Mouse (Mus musculus) cerebellum, adult (tissue): ENCODE measurements around the gene Mov10.

ENCODE experiments used
- ATAC-seq: cut with Nextera tagmentation; 2 replicates; pipeline ENCODE4 v1.9.2; 2017; ENCODE audit warnings: mild to moderate bottlenecking, moderate library complexity, mixed read lengths; ENCODE audit not compliant: insufficient number of reproducible peaks, low FRiP score, low TSS enrichment

Mov10 gene

DNA sequence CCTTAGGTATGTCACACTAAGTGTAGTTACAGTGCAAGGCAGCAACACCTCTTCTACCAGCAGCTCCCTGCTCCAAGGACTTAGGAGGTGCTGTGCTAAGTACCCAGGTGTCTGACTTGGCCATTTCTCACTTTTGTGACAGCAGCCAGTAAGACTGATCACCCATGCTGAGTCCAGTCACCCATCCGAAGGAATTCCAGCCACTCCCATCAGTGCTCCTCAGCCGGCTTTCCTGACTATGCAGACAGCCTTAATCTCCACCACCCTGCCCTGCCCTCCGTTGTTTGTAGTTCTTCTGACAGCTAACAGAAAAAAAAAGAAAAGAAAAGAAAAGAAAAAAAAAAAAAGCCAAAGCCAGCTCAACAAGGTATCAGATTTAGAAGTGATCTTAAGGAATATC lies 6.6 kb downstream of the Mov10 start:
- no peak for ATAC-seq

DNA sequence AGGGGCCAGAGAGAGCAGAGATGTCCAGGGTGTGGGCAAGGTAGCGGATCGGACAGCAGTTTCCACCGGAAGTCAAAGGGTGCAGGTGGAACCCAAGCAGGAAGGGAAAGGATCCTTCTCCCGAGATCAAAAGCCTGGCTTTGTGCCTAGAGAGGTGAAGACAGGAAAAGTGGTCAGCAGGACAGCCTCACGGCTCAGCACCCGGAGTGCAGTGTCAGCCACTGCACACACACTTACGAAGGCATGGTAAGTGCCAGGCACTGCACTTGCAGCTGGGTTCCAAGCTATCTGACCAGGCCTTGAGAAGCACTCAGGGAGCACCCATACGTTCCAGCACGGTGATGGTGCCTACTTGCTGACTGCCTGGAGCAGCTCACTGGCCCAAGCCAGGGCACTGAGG lies 12.8 kb downstream of the Mov10 start:
- no peak for ATAC-seq

DNA sequence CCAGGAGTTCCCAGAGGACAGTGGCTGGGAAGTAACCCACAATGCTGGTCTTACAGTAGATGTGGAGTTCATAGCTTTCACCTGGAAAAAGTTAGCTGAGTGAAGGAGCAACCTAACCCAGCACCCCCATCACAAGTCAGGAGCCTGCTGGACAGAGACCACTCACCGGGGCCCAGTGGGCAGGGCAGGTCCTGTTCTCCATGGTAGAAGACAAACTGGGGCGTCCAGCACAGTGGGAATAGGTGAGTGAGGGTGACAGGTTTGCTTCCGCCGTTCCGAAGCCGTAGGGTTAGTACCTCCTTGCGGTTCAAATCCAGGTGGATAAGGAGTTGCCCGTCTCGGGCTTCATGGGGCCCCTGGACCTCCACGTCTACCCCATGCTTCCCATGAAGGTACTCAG lies 14.1 kb downstream of the Mov10 start:
- no peak for ATAC-seq

DNA sequence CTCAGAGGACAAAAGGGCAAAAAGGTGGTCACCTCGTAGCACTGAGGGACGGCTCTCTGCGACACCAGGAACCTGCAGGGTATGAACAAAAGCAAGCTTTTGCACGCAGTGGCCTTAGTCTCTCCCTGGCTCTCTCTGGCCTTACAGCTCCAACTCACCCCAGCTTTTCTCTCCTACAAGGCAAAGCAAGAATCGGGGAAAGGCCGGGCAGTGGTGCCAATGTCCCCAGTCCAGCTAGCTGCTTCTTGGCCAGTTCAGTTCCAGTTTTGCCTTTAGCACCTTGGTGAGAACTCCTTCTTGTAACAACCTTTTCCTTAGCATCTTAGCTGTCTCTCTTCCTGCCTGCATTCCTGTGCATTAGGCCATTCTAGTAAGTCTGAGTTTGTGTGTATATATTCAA lies 16.9 kb downstream of the Mov10 start:
- ATAC-seq: no peak

DNA sequence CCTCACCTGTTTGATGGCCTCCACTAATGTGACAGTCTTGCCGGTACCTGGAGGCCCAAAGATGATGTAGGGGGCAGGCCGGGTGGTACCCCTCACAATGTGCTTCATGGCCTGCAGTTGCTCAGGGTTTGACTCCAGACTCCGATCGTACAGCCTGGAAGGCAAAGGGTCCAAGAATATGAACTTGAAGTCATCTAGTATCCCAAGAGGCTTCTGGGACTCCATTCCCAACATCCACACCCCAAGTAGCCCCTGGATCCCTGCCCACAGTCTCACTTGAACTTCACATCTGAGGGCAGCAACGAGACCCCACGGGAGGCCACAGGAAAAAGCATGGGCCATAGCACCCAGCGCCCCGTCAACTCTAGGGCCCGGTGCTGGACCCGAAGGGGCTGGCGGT lies 17.7 kb downstream of the Mov10 start:
- ATAC-seq: no peak

DNA sequence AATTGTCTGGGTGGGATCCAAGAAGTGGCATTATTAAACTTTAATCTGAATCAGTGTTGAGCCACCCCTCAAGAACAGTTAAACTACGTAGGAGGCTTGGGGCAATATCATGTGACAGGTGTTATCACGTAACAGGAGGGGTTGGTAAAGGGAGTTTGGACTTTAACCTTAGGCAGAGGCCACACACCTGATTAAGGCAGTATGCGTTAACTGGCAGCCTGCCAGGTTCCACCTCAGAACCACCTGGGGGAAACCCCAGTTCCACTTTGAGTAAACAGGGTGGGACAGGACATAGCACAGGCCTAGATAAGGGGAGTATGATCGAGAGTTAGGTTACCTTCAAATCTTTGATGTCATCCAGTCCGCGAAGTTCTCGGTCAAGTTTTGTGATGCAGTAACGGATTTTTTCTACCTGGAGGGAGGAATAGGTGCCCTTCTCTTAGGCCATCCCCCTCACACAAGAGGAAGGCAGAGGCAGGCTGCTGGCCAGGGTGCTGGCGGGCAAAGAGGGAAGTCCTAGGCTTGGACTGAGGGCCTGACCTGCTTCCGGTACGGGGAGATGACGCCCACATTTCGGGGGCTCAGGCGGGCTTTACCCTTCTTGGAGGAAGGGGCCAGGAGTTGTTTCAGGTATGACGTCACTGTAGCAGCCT lies 21.8 kb downstream of the Mov10 start:
- no peak for ATAC-seq

DNA sequence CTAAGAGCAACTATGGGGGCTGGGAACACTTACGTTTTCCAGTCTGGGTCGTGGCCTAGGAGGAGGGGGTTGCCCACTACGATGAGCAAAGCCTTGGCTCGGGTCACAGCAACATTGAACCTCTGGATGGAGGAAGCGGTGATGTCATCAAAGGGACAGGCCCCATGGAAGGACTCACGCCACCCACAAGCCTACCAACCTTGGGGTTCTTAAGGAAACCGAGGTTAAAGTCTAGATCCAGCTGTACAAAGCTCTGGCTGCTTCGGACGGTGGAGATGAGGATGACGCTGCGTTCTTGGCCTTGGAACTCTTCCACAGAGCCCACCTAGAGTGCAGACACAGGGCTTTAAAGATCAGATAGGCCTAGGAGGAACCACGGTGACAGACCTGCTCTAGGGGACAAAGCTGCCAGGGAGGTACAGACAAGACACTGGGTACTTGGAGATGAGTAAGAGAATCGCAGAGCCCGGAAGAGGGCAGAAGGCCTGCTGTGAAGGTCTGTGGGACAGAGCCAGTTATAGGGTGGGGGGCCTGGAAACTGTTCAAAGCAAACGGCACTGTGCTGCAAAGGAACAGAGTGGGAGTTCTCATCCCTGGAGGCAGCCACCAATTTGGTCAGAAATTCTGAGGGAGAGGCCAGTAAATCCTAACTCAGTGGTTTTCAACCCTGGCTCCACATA lies 22.6 kb downstream of the Mov10 start:
- no peak for ATAC-seq

DNA sequence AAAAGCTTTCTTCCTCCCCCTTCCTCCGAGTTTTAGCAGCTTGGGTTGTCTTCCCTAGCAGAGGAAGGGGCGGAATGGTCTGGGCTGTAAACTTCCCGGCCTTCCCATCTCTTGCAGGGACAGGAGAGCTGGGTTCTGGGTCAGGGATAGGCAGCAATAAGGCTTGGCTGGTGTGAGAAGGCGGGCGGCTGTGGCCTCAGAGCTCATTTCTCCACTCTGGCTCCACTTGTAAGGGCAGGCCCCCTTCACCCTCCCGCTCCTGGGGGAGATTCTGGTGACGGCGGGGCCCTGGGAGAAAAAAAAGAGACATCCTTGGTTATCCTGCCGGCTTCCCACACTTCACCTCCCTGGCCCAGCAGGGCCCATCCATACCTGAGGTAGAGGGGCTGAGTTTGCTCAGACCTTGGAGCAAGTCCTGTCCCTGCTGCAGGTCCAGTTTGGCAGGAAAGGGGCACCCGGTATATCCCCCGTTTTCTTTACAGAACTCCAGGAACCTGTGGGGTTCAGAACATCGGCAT lies 23.4 kb downstream of the Mov10 start:
- ATAC-seq: no peak

DNA sequence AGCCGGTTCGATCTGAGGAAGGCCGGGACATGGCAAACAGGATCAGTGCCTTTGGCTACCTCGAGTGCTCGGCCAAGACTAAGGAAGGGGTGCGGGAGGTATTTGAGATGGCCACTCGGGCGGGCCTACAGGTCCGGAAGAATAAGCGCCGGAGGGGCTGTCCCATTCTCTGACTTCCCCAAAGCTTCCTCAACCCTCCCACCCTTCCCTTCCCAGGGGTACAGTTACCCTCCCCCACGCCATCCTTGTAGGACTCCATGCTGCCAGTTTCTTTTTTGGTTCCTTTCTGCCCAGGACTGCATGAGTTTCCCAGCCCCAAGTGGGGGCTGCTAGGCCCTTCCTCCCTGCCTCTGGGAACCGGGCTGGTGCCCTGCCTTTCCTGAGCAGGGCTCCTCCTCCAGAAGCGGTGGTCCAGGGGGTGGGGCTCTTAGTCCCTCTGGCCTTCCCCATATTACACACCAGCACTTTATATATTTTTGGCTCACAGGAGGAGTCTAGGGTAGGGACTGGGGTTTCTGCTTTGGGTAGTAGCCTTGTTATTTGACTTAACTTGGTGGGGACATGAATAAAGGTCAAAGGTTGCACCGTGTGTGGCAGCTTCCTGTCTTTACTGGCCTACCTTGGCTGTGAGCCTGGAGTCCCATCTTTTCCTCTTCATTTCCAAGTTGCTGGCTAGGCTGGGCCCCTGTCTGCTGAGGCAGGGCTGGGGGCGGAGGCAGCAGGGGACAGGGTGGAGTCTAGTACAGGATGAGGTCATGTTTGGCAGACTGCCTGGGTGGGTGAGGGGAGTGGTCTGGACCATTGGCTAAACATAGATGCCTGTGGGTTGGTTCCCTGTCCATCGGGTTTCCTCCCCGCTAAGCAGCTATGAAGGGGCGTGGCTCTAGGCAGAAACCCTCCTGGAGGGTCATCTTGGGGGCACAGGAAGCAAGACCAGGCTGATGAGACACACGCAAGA lies 24.2 kb downstream of the Mov10 start:
- no peak for ATAC-seq

DNA sequence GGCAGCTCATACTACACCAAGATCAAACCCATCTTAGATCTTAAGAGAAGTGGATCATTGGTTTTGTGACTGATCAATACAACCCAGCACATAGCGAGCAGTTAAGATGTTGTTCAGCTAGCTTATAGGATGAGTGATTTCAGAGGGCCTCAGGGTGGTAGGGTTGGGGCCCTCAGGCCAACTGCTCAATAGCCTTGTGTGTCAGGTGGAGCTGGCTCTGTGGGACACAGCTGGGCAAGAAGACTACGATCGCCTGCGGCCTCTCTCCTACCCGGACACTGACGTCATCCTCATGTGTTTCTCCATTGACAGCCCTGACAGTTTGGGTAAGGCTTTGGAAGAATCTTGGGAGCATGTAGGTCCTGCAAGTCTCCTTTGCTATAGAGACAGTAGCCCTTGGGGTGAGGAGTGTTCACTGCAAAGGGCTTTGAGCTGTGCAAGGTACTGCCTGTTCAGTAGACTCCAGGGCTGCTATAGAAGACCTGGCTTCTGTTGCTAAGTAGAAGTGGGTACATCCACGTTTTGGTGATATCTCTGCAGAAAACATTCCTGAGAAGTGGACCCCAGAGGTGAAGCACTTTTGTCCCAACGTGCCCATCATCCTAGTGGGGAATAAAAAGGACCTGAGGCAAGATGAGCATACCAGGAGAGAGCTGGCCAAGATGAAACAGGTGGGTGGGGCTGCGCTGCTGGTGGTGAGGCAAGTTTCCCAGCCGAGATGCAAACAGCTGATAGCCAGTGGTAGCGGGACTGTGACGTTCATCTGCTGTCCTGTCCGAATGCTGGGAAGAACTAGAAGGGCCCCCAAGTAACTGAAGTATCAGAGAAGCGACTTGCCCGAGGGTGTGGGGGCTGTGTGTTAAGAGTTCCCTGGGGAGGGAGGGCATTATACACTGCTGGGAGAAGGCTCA lies 25.7 kb downstream of the Mov10 start:
- no peak for ATAC-seq

DNA sequence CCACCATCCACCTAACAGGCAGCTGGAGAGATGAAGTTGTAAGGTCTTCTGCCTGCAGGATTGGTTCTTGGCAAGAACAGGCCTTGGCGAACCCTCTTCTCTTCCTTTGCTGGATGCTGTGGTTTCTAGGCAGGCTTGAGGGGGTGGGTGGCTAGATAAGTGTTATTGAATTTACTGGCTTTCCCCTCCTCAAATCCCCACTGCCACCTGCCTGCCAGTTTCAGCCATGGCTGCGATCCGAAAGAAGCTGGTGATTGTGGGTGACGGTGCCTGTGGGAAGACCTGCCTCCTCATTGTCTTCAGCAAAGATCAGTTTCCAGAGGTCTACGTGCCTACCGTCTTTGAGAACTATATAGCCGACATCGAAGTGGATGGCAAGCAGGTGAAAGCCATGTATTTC lies 26.7 kb downstream of the Mov10 start:
- ATAC-seq: no peak

DNA sequence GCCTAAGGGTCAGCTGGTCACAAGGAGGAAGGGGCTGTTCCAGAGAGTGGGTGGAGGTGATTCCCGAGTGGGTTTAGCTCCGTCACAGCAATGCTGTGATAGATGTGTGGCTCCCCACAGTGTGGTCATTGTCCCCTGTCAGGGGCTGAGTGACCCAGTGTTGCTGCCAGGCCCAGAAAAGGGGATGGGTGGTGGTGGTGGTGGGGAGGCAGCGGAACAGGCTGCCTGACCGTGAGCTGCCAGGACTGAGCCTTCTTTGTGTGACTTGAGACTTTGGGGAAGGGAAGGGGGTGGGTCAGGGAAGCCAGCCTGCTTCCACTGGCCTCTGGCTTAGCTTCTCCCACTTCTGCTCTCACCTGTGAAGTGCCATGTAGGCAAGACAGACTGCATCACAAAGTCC lies 27.3 kb downstream of the Mov10 start:
- ATAC-seq: no peak

DNA sequence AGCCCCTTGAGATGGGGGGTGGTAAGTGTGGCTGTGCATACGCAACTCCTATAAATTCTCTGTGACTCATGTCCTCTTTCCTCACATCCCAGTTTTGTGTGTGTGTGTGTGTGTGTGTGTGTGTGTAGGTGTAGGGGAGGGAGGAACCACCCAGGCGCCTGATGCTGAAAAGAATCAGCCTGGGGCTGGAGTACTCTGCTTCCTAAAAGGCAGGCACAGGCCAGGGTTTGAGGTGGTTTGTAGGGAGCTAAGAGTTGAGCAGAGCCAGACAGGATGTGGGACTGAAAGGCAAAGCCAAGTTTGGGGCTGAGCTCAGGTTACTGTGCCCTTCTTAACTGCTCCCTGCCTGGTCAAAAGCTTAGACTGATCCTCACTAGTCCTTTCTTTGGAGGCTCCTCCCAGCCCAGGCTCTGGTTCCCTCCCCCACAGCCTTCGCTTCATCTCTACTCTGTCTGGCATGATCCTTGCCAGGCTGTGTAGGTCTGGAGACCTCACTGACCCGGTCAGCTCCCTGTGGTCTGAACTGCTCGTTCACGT lies 27.9 kb downstream of the Mov10 start:
- ATAC-seq: no peak

DNA sequence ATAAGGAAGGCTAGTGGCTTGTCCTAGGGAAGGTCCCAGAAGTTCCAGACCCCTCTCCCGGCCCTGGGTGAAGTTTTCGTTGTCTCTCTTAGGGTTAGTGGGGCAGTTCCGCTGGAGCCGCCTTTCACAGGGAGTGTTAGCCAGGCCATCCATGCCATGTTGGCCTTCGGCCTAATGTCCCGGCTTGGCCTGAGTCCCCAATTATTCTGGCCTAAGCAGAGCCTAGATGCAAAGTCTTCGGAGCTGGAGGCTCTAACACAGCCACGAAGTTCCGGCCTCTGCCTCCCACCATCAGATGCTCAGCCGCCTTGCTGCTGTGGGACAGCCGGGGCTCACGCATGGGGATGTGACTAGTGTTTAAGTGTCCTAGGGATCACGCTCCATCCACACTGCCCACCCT lies 28.5 kb downstream of the Mov10 start:
- ATAC-seq: no peak

DNA sequence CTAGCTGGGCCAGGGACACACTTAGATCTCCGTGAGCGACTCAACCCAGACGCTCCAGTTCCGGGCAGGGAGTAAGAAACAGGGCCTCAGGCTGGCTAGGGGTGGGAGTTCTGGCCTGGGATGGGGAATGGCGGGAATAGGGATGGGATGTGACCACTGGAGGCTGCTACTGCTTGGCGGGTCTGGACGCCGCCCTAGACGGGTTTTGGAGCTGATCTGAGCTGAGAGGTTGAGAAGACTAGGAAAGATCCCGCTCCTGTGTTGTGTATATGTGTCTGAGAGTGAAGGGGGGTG lies 29.1 kb downstream of the Mov10 start:
- no peak for ATAC-seq

DNA sequence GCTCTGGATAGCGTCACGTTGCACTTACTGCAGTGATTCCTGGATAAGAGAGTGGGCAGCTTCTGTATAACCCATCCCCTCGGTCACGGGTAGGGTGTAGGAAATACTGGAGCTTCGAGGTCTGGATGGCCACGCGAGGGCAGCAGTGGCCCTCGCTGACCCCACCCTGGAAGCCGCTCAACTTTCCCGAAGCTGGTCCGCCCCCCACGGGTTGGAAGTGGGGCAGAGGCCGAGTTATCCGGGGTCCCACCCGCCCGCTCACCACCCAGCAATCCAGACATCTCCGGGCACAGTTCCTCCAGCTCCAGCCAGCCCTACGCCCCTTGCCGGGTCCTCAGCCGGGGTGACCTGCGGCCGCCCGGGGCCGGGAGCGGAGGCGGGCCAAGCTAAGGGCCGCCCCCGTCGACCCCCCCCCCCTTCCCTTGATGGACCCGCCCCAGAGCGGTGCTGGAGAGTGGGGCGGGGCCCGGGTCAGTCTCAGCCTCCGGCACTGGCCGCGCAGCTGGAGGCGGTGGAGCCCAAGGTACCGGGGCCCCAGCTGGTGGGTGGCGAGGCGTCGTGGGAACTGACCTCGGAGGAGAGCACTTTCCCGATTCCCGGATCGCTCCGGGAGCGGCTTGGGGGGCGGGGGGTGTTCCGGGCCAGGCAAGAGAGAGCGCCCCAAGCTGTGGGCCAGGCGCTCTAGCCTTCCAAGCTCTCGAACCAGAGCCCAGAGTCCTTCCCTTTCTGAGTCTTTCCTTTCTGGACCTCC lies 29.6 kb downstream of the Mov10 start:
- peak; percentile 23; the same call in 1 of the 2 replicates for ATAC-seq

DNA sequence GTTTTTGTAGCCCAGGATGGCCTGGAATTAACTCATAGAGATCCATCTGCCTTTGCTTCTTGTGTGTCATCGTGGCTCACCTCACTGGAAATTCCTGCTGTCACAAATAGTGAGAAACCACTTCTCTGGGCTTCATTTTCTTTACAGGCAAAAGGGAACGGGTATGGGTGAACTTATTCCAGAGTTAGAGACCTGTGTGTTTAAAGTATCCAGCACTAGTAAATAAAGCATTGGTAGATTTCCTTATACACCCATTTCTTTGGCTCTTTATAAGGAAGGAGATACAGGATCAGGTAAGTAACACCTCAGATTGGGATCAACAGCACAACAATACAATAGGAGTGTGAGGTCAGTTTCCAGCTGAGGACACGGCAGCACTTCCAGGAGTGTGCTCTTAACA lies 30.3 kb downstream of the Mov10 start, which contains the start of gene Rhoc:
Rhoc (plus strand) TSS at position 301 of the 400 bp plus-strand sequence.
- ATAC-seq: no peak

DNA sequence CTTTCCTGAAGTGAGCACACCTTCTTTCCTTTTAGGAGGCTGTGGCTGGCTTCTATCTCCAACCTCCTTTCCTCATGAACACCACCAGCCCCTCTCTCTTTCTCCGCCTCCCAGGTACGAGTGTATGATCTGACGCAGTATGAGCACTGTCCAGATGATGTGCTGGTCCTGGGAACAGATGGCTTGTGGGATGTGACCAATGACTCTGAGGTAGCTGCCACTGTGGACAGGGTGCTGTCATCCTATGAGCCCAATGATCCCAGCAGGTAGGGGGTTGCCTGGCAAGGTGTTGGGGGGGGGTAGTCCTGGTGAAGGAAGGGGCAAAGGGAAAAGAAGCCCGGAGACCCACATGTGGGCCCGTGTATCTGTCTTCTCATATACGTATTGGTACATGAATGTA lies 33.1 kb downstream of the Mov10 start:
- no peak for ATAC-seq

DNA sequence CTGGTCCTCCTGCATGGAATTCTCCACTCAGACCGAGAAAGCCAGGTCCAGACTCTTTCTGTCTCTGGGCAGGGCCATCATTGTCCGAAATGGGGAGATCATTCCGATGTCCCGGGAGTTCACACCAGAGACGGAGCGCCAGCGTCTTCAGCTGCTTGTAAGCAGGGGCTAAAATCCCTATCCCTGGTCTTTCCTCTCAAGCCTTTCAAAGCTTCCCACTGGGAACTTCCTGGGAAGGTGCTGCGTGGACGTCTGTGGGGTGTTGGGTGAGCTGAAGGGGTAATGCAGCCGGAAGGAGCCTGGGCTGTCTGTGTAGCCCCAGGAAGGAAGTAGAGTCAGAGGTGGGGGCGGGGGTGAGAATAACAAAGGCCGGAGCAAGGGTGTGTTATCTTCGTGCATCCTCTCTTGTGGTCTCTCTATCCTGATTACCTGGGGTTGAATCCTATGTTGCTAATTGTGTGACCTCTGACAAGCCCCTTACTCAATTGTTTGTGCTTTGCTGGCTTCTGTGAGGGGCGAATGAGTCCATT lies 34.3 kb downstream of the Mov10 start:
- no peak for ATAC-seq
